Mouse (Mus musculus) monocyte, adult 59 days (primary cell): Measurements from ENCODE around the gene Stab2. TPM values are rescaled to one million over a fixed set of nuclear protein-coding genes. Genes with fewer than 3 reads are reported as not detected.

Experiments used
- total RNA-seq, 2 experiments: library from RNA; stranded (reverse); gene quantifications; one replicate each; pipeline ENCODE4 v1.2.4; 2023

The Stab2 gene
- 10 to 100 TPM; 66.6 to 85.4 TPM for total RNA-seq

GRCm38 (mm10) chr10:87007385-87008214 is at the start of gene Stab2:
TSS of gene Stab2 (minus strand) at chr10:87008025.

Other genes with a start within 250 kb of the Stab2 start
- 1 to 10 TPM; 2.6 to 2.7 TPM for gene Gm49358, start 244.1 kb downstream of the Stab2 start, total RNA-seq
- 1 to 10 TPM; 6.2 to 7.9 TPM for gene Nt5dc3, start 229.0 kb downstream of the Stab2 start, total RNA-seq
- not detected for gene 1700113H08Rik, start 50.0 kb upstream of the Stab2 start, total RNA-seq